8 mouse cellular contexts compared by ENCODE assay signal in the genomic region with DNA sequence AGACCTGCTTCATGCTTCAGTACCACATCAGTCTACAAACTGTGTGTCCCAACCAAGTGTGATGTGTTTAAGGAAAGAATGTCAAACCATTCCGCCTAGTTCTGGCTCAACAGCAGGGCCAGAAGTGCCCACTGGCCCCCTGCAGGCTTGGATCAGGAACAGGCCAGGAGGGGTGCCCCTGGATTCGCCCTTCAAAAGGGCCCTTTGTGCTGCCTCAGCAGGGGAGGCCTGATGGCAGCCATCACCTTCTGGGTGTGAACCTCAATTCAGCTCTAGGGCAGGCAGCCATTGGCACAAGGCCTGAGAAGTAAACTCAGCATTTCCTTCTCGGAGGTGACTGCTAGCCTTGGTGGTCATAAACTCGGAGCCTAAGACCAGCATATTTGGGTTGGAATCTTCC. TPM values are rescaled to one million over a fixed set of nuclear protein-coding genes. Genes with fewer than 3 reads are reported as not detected.
DNase-seq lines count a peak whose midpoint lies in the region; ATAC-seq lines count a peak whose summit lies in the region.

No protein-coding gene starts in this region.

- ATAC-seq in hindbrain, embryonic 13.5 days (ENCODE audit: low FRiP score) = peak; percentile 66; the same call in 1 of the 2 replicates
- ATAC-seq in limb, embryonic 15.5 days (ENCODE audit: insufficient number of reproducible peaks, low FRiP score, low TSS enrichment, low read depth) = peak; percentile 72
- peak; percentile 42; the same call in 1 of the 2 replicates for ATAC-seq in neural tube, embryonic 14.5 days (ENCODE audit: low read depth)

- 63% methylated on average over 4 of the region's 4 CpGs for WGBS in heart, embryonic 10.5 days
- WGBS in hindbrain, embryonic 13.5 days = 37% methylated on average over 4 of the region's 4 CpGs
- WGBS in limb, embryonic 15.5 days = 29% methylated on average over 4 of the region's 4 CpGs
- WGBS in neural tube, embryonic 14.5 days = 13% methylated on average over 4 of the region's 4 CpGs

- no peak overlapping the region for H3K4me2 ChIP-seq in hindbrain, embryonic 13.5 days
- no peak overlapping the region for H3K4me2 ChIP-seq in limb, embryonic 15.5 days
- no peak overlapping the region for H3K4me2 ChIP-seq in neural tube, embryonic 14.5 days (ENCODE audit: low read depth, low read length)

- H3K27me3 ChIP-seq in heart, embryonic 10.5 days (ENCODE audit: insufficient read depth, poor library complexity, severe bottlenecking) = no peaks in the 10 kb centered on the region
- H3K27me3 ChIP-seq in hindbrain, embryonic 13.5 days = no peaks in the 10 kb centered on the region
- no peaks in the 10 kb centered on the region for H3K27me3 ChIP-seq in limb, embryonic 15.5 days
- no peaks in the 10 kb centered on the region for H3K27me3 ChIP-seq in neural tube, embryonic 14.5 days (ENCODE audit: control insufficient read depth, insufficient read depth, low read length)

- DNase-seq in heart, embryonic 10.5 days (ENCODE audit: low spot score) = no peak
- DNase-seq in heart, adult 11 months = no peak
- peak; percentile 26 for DNase-seq in embryo, embryonic 10 days (ENCODE audit: low spot score)
- no peak for DNase-seq in MN1 (ENCODE audit: low spot score)
- DNase-seq in urinary bladder, postnatal 25 days (ENCODE audit: low spot score) = no peak

- H3K36me3 ChIP-seq in heart, embryonic 10.5 days = peaks cover 20% of the 10 kb centered on the region; the same call in 1 of the 2 replicates
- H3K36me3 ChIP-seq in hindbrain, embryonic 13.5 days = peaks cover 25% of the 10 kb centered on the region
- peaks cover 15% of the 10 kb centered on the region; the same call in 1 of the 2 replicates for H3K36me3 ChIP-seq in limb, embryonic 15.5 days
- H3K36me3 ChIP-seq in neural tube, embryonic 14.5 days (ENCODE audit: control insufficient read depth, insufficient read depth, low read length) = no peaks in the 10 kb centered on the region

- no peak overlapping the region for H3K9ac ChIP-seq in hindbrain, embryonic 13.5 days
- no peak overlapping the region for H3K9ac ChIP-seq in limb, embryonic 15.5 days
- no peak overlapping the region for H3K9ac ChIP-seq in neural tube, embryonic 14.5 days (replicated peaks; ENCODE audit: low read depth, low read length)

- H3K27ac ChIP-seq in heart, embryonic 10.5 days = peak overlapping the region; percentile 76
- H3K27ac ChIP-seq in hindbrain, embryonic 13.5 days = peak overlapping the region; percentile 79
- peak overlapping the region; percentile 80 for H3K27ac ChIP-seq in limb, embryonic 15.5 days
- H3K27ac ChIP-seq in neural tube, embryonic 14.5 days (ENCODE audit: low read depth, low read length) = peak overlapping the region; percentile 48; the same call in 1 of the 2 replicates

- no peaks in the 10 kb centered on the region for H3K9me3 ChIP-seq in heart, embryonic 10.5 days
- no peaks in the 10 kb centered on the region for H3K9me3 ChIP-seq in hindbrain, embryonic 13.5 days
- no peaks in the 10 kb centered on the region for H3K9me3 ChIP-seq in limb, embryonic 15.5 days
- no peaks in the 10 kb centered on the region for H3K9me3 ChIP-seq in neural tube, embryonic 14.5 days (ENCODE audit: control insufficient read depth, low read length)

- H3K4me1 ChIP-seq in heart, embryonic 10.5 days = peaks cover 70% of the 10 kb centered on the region
- peaks cover 38% of the 10 kb centered on the region for H3K4me1 ChIP-seq in hindbrain, embryonic 13.5 days (replicated peaks)
- H3K4me1 ChIP-seq in limb, embryonic 15.5 days = peaks cover 59% of the 10 kb centered on the region
- peaks cover 17% of the 10 kb centered on the region for H3K4me1 ChIP-seq in neural tube, embryonic 14.5 days (ENCODE audit: control insufficient read depth, insufficient read depth, low read length)

- H3K4me3 ChIP-seq in heart, embryonic 10.5 days = no peak overlapping the region
- H3K4me3 ChIP-seq in hindbrain, embryonic 13.5 days = no peak overlapping the region
- no peak overlapping the region for H3K4me3 ChIP-seq in limb, embryonic 15.5 days
- no peak overlapping the region for H3K4me3 ChIP-seq in neural tube, embryonic 14.5 days (ENCODE audit: low read depth, low read length)

RNA-seq across cellular contexts. Expression of a gene that starts 33.1 kb away (rescaled TPM):
- 17.7 and 18.4 TPM in 2 replicates for polyA plus RNA-seq in heart, embryonic 10.5 days (2016; fragmentation: Nextera tagmentation; extraction: Ambion mirVana)
- polyA plus RNA-seq in hindbrain, embryonic 13.5 days (2015; fragmentation: Nextera tagmentation; extraction: Ambion mirVana) = 16.9 and 19.3 TPM in 2 replicates
- polyA plus RNA-seq in limb, embryonic 15.5 days (2015; fragmentation: Nextera tagmentation; extraction: Ambion mirVana) = 18.5 and 20.2 TPM in 2 replicates
- polyA plus RNA-seq in neural tube, embryonic 14.5 days (2014; fragmentation: Nextera tagmentation; extraction: Ambion mirVana) = 11.8 and 13.7 TPM in 2 replicates
